Mouse (Mus musculus): Measurements from ENCODE around the gene Prss16. TPM values are rescaled to one million over a fixed set of nuclear protein-coding genes. Genes with fewer than 3 reads are reported as not detected.
"Not testable (repeated sequence)": the region's sequence is repeated elsewhere in the genome, so short reads cannot be mapped to it uniquely, and the experiment has no call there.

Prss16 gene
- polyA plus RNA-seq, 1 experiment = 0.73 TPM

DNA sequence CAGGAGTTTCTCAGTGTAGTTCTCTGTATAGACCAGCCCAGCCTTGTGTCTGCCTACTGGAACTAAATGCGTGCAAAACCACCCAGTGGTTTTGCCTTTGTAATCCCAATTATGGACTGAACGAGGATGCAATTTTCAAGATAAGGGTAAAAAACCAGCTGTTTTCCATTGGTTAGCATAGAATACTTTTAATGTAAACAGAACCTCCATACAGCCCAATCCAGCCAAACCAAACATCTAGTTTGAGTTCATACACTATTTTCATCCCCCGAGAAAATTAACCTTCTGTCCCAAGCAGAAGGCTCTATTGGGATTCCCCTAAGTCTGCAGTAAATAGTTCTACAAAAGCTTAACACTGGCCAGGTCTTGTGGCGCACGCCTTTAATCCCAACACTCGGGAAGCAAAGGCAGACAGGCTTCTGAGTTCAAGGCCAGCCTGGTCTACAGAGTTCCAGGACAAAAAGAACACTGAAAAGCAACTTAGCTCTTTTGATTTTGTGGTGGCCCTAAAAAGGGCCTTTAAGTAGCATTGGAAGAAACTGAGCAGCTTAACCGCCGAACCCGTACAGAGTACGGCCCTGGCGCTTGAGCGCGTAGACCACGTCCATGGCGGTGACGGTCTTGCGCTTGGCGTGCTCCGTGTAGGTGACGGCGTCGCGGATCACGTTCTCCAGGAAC, 31.1 kb upstream of the Prss16 start:
- no peak for TF ChIP-seq GATA1 (IDR thresholded peaks at IDR 0.05; ENCODE audit: low read length)

DNA sequence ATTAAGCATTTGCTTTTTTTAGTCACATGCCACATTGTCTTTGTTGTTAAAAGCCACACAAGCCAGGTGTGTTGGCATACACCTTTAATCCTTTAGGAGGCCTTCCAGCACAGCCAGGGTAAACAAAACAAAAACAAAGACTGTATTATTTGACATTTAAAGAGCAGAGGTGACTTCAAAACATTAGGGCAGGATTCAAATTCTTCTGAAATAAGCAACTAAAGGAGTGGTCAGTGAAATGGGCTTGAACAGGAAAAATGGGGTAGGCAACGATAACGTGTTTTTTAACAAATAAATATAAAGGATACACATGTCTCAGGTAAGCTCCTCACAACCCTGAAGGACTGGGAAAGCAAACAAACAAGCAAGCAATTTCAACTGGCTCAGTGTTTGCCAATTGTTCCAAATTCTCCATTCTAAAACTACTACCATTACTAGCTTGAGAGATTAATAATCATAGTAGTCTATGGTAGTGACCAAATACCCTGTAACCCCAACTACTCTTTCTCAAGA, 30.5 kb upstream of the Prss16 start:
- no peak for TF ChIP-seq GATA1 (IDR thresholded peaks at IDR 0.05; ENCODE audit: low read length)

DNA sequence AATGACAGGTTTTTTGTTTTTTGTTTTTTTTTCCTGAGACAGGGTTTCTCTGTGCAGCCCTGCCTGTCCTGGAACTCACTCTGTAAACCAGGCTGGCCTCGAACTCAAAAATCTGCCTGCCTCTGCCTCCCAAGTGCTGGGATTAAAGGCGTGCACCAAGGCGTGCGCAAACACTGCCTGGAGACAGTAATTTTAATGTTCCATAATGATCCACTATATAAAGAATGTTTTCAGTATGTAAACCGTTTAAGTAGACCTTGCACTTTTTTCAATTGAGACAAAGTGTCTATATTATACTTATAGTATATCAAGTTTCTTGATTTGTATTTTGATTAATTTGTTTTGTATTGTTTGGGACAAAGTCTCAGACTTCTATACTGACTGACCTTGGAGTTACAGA, 29.8 kb upstream of the Prss16 start:
- no peak for TF ChIP-seq GATA1 (IDR thresholded peaks at IDR 0.05; ENCODE audit: low read length)

DNA sequence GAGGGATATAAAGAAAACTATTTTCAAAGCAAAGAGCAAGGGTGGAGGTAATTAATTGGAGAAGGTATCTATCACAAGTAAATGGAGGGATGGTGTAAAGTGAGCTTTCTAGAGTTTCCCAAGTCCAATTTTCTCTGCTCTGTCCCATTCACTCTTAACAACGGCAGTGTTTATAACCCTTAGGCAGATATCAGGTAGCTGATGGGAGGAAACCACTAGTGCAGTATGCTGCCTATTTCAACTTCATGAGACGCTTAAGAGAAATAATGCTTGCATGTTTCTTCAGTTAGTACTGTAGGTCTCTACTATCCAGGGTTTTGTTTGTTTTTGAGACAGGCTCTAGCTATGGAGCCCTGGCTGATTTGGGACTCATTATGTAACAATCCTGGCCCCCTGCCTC, 27.9 kb upstream of the Prss16 start:
- no peak for TF ChIP-seq GATA1 (IDR thresholded peaks at IDR 0.05; ENCODE audit: low read length)

DNA sequence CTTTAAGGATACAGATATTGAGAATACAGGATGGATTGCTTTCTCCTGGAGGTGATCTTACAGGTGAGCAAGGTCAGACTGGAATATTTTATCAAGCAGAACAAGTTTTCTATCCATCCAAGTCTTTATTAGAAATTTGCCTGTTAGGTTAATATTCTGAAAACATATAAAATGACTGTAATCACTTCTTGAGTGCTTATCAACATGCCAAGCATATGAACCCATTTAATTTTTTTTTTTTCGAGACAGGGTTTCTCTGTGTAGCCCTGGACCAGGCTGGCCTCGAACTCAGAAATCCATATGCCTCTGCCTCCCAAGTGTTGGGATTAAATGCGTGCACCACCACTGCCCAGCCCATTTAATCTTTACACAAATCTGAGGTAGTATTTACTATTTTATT, 27.4 kb upstream of the Prss16 start:
- no peak for TF ChIP-seq GATA1 (IDR thresholded peaks at IDR 0.05; ENCODE audit: low read length)

DNA sequence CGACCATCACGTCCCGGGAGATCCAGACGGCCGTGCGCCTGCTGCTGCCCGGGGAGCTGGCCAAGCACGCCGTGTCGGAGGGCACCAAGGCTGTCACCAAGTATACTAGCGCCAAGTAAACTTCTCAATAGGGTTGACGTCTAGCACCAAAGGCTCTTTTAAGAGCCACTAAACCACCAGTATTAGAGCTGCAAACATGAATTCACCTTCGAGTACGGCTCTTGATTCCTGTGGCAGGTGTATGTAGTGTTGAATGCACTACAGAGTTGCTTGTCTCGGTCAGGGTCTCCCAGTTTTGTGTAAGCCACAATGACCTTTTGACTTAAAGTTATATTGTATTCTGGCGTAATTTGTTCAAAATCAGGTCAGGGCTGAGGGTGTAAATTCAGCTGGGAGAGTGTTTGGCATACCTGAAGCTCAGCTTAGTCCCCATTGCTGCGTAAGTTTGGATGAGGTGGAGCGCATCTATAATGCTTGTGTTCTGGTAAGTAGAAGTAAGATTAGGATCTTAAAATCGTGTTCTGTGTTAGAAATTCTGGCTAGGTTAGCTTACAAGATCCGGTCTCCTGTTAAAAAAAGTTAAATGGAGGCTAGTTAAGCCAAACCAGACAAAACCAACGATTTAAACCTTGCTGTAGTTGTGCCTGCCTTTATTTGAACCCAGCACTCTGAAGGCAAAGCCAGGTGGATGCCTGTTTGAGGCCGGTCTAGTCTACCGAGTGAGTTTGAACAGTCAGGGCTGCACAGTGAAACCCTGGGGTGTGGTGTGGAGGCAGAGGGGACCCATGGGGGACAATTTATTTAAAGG, 26.8 kb upstream of the Prss16 start:
- no peak for TF ChIP-seq GATA1 (IDR thresholded peaks at IDR 0.05; ENCODE audit: low read length)

DNA sequence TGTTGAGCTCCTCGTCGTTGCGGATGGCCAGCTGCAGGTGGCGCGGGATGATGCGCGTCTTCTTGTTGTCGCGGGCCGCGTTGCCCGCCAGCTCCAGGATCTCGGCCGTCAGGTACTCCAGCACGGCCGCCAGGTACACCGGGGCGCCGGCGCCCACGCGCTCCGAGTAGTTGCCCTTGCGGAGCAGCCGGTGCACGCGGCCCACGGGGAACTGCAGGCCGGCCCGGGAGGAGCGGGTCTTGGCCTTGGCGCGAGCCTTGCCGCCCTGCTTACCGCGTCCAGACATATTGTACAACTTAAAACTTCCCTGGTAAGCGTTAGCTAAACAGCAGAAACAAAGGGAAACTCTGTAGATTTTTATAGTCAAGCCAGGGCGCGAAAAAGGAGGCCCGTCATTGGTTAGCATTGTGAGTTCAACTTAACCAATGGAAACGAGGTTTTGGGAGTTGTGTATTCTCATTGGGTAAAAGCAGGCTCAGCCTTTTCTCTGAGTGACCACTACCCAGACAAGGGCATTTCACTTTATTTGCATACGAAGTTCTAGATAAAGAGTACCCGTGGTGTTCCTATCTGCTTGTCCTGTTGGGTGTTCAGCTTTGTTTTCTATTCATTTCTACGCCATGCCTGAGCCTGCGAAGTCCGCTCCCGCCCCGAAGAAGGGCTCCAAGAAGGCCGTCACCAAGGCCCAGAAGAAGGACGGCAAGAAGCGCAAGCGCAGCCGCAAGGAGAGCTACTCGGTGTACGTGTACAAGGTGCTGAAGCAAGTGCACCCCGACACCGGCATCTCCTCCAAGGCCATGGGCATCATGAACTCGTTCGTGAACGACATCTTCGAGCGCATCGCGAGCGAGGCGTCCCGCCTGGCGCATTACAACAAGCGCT, 26.0 kb upstream of the Prss16 start, which contains the start of the genes Hist1h2ah and Hist1h2bk:
Gene Hist1h2ah (minus strand): TSS at position 302 of the 882 bp plus-strand sequence.
Gene Hist1h2bk (plus strand): TSS at position 604 of the 882 bp plus-strand sequence.
- not testable (repeated sequence) for TF ChIP-seq GATA1 (IDR thresholded peaks at IDR 0.05; ENCODE audit: low read length)

DNA sequence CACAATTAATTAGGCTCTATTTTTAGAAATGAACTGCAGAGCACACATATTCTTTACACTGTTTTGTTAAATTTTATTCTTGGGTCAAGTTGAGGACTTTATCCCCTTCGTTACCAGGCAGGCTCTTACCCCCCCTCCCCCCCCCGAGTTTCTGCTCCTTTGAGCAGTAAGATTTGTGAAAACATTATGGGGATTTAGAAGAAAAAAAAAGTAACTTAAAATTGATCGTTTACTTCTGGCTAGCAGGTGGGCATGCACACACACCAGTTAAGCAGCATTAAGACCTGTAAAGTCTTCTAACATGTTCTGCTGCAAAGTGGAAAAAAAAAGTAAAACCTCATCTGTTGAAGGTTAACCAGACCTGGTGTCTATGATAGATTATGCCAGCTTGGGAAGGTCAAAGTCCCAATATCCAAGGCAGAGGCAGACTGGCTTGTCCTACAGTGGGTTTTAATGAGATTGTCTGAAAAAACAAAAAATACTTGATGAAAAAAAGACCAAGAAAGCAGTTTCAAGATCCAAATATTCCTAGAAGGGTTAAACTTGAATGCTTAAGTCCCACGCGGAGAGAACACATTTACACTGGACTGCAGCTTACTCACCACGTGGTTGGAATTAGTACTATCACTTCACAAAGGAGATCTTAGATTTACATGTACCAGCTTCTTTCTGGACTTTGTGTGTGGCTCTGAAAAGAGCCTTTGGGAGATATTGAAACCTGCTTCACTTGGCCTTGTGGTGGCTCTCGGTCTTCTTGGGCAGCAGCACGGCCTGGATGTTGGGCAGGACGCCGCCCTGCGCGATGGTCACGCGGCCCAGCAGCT, 25.1 kb upstream of the Prss16 start:
- TF ChIP-seq GATA1 (IDR thresholded peaks at IDR 0.05; ENCODE audit: low read length) = no peak

DNA sequence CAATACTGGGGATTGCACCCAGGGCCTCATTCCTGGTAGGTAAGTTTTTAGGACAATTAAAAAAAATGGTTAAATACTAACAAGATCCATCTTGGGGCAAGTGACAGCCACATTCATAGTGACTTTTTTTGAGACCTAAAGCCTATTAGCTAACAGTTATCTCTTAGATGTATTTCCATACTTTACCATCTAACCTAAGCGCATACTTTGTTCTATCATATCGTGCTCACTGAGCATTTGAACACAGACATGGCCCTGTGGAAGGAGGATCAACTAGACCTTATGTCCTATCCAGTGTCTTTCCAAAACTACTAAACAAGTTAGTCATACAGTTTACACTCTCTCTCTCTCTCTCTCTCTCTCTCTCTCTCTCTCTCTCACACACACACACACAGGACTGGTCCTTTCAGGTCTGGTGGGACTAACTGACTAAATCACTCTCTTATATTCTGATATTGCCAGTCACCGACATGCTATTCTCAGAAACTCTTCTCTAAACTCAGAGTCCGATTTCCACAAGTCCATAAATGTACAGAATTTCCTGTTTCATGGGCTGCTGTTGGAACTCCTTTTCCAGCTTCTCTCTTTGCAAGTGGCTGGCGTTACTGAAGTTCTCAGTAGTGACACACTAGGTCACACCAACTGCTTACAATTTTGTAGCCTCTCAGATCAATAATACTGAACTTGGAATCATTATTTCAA, 24.4 kb upstream of the Prss16 start:
- TF ChIP-seq GATA1 (IDR thresholded peaks at IDR 0.05; ENCODE audit: low read length) = no peak

DNA sequence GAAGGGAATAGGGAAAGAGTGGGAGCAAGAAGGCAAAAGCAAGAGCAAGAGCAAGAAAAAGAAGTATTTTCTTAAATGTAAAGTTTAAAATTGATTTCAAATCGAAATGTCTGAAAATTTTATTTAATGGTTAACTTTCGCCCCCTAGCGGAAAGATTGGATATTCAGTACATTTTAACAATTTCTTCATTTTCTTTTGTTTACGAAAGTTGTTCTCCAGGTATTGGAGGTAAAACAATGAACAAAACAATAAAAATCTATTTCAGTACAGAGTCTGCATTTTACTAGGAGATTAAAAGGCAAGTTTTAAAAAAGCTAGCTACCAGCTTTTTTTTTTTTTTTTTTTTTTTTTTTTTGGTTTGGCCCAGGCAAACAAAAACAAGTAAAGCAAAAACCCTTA, 21.0 kb upstream of the Prss16 start:
- TF ChIP-seq GATA1 (IDR thresholded peaks at IDR 0.05; ENCODE audit: low read length) = no peak

DNA sequence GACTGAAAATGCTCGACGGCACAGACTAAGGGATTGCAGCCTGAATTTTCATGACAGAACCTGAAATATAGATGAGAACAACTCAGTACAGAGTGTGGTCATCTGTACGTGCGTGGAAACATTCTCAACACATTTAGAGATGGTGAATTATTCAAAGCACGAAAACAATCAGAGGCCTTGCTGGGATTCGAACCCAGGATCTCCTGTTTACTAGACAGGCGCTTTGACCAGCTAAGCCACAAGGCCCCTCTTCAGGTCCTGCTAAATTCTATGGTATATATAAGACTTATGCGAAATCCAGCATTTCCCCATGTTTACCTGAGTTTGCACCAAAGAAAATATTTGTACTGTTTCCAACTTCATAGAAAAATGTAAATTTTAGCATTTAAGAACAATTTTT, 20.4 kb upstream of the Prss16 start:
- TF ChIP-seq GATA1 (IDR thresholded peaks at IDR 0.05; ENCODE audit: low read length) = no peak

DNA sequence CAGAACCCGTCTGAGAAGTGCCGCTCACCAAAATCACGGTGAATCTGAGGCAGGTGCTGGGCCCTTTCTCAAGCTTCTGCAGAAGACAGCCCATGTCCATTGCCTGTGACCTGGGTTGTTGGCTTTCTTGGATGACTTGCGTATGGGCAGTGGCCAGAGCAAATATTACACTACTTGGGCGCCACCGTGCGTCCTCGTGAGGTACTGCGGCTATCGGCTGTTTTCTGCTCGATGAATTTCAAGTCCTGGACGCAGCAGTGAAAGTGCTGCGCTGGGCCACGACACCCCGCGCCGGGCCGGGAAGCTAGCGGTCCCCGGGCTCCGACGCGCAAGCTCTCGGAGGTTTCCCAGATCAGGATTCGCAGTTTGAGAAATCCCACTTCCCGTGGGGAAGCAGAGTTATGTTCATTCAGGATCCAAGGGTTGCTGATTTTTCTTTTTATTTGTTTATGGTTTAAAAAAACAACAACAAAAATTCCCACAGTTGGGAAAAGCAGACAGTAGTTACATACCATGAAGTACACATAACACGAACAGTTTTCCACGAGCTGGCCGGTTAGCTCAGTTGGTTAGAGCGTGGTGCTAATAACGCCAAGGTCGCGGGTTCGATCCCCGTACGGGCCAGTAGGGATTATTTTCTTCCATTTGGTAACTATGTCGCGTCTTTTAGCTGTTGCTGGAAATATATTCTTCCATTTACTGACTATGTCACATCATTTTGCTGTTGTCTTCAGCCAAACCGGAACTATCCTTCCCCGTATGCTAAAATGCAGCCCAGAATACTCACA, 19.3 kb upstream of the Prss16 start:
- TF ChIP-seq GATA1 (IDR thresholded peaks at IDR 0.05; ENCODE audit: low read length) = no peak

Data from G1E-ER4 (cell line).